Mouse (Mus musculus): ENCODE results near the gene Ptpn9.

- no peak for TF ChIP-seq CTCF (IDR thresholded peaks at IDR 0.05; ENCODE audit: borderline replicate concordance, insufficient read depth, low read length)
- no peak for TF ChIP-seq POLR2A (IDR thresholded peaks at IDR 0.05; ENCODE audit: low read depth, low read length)
These were observed 22.9 kb downstream of the Ptpn9 start for GRCm38 (mm10) chr9:57017631-57018030.
